Mouse (Mus musculus) erythroblast, adult 5-6 weeks (primary cell): ENCODE data around the gene Ccdc88a. TPM values are rescaled to one million over a fixed set of nuclear protein-coding genes. Genes with fewer than 3 reads are reported as not detected.
"Not testable (repeated sequence)": the region's sequence is repeated elsewhere in the genome, so short reads cannot be mapped to it uniquely, and the experiment has no call there.

Experiments used
- ATAC-seq: replicated peaks from 2 replicates; pipeline ENCODE4 v1.8.0; 2016; ENCODE audit warnings: moderate number of reproducible peaks, mild to moderate bottlenecking, moderate TSS enrichment, inconsistent platforms; ENCODE audit not compliant: poor library complexity, low FRiP score, severe bottlenecking
- total RNA-seq, 2 experiments: library from RNA; stranded (forward) in 1 of 2; stranded (reverse) in 1 of 2; fragments of 150-400 nt in 1 of 2; fragments of 200-764, 138-1000 nt in 1 of 2; gene quantifications; 2 replicates each; pipeline versions ENCODE4 v1.2.3 to v1.2.4; 2015 to 2017; ENCODE audit warnings: low replicate concordance in 2 of 2

Ccdc88a gene
- total RNA-seq, 2 experiments from 2014 or later = 14.6 to 15.4 TPM

GRCm38 (mm10) chr11:29428774-29429173 is 55.3 kb downstream of the Ccdc88a start:
- ATAC-seq = no peak

- no peak for ATAC-seq
Measured at GRCm38 (mm10) chr11:29431011-29431410, 57.6 kb downstream of the Ccdc88a start.

- no peak for ATAC-seq
Measured at GRCm38 (mm10) chr11:29448741-29449140, 75.3 kb downstream of the Ccdc88a start.

- no peak for ATAC-seq
Measured at GRCm38 (mm10) chr11:29474676-29475075, 101.2 kb downstream of the Ccdc88a start.

GRCm38 (mm10) chr11:29493135-29493534 is 119.7 kb downstream of the Ccdc88a start:
- no peak for ATAC-seq

GRCm38 (mm10) chr11:29496962-29497361 is 123.5 kb downstream of the Ccdc88a start:
- no peak for ATAC-seq

GRCm38 (mm10) chr11:29503948-29504893 is 130.8 kb downstream of the Ccdc88a start:
- 0 out of 2 replicates have a peak, but pooled peaks have one; percentile 60 for ATAC-seq

DNA sequence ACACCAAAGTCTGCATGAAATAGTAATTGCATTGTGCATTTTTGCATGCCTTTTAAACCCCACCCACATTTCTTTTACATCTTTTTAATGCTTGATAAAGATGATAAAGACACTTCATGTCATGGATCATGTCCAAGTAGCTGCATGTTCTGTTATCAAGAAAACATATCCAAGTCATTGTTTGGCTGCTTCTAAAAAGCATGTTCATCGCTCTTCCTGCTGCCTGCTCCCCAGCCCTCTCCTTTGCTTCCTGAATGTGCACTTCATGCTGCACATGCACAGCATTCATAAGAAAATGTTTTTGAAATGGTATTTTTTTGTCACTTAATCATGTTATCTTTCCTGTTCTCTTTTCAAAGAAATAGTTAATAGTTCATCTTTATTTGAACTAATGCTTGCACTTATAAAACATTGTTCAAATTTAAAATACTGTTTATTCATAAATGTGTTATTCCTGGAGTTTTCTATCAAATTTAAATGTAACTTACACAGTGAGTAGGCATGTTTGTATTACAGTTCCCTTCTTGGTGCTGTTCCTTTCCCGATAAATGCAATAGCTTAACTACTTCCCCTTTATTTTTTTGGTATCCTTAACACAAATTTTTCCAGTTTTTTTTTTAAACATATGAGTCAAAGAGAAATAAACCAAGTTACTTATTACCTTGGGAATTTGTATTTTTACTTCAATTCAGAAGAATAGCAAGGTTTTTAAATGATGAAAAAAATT is 131.6 kb downstream of the Ccdc88a start:
- ATAC-seq = no peak

DNA sequence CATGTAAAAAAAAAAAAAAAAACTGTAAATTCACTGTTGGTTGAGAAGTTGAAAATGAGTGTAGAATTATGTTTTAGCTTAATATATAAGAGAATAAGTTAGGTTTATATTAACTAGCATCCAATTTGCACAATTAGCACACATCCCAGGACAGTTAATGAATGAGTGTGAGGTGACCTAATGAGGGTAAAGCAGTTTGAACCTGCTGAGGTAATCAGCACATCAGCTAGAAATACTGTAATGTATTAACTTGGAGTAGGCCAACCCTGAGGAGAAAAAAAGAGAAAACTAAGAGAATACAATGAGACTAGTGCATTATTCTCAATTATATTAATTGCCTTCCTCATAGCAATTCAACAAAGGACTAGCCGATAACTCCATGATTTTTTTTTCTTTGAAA is 136.0 kb downstream of the Ccdc88a start:
- ATAC-seq = no peak

GRCm38 (mm10) chr11:29512818-29513535 is 139.5 kb downstream of the Ccdc88a start:
- no peak for ATAC-seq

DNA sequence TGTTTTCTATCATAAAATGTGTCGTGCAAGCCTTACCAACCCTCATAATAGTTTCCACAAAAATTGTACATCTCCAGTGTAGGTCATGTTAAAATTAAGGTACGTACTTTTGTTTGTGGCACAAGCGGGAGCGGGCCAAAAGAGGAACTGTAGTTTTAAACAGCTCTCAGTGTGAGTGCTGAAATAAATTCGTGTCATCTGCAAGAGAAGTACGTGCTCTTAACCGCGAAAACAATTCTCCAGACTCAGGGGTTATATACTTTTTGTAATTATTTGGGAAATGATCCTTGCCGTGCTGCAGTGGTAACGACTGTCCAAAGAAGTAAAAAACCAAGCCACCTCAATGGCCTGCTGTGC is 140.8 kb downstream of the Ccdc88a start:
- ATAC-seq = peak; percentile 33

DNA sequence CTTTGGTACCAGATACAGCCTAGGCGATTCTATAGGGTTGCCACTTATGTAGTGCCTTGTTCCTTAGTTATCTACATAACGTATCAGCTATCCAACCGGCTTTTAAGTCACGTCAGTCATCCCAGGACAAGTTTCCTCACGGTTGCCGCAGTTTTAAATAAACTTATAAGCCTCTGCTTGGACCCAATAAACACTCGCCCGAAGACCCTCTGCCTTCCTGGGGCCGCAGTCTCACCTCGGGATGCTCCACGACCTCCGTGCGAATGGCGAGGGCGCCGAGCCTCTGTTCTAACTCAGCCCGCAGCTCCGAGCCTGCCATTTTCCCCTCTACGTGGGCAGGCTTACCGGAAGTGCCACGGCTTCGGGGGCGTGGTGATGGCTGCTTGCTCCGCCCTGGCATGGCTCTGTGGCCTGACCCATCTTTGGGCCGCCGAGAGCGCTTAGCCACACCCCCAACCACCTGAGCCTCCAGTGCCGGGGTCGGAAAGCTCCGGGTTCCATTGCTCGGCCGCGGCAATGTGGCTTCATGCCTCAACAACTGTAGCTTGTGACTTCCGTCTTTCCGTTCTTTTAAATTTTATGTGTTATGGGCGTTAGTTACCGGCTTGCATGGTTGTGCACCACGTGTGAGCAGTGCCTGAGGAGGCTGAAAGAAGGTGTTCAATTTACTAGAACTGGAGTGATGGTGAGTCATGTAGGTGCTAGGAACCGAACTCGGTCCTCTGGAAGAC is 141.4 kb downstream of the Ccdc88a start, which contains the start of gene Prorsd1:
Gene Prorsd1 (minus strand): TSS at position 352 of the 731 bp plus-strand sequence.
- ATAC-seq = peak; percentile 100

DNA sequence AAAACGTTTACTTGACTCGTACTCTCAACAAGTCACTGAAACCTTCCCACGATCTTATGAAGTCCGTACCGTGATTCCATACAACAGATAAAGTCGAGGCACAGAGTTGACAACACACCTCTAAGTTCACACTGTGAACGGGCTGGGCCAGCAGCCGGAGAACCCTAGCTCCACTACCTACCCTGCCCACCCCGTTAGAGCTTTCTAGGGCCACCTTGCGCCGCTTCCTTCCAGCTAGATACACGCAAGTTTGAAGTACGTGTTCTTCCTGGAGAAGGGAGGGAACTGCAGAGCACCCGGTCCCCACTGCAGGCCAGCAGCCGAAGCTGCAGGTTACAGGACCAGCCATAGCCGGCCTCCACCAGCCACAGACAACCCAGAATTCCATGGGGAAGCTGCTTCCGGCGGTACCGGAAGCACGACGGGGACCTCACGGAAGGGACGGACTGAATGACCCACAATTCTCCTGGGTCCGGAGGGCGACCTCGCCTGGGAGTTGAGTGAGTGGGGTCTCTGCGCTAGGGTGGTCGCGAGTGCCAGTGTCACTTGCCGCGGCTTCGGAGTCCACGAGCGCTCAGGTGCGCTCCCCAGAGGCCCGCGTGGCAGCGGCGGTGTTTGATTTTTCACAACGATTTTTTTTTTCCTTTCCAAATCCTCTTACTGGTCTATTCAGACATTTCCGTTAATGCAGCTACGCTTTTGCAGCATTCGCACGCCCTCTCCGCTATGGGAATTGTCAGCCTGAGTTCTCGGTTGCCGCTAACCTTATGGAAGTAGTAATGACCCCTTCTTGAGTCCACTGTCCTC is 152.7 kb downstream of the Ccdc88a start, which contains the start of gene Mtif2:
Gene Mtif2 (plus strand): TSS at position 421 of the 807 bp plus-strand sequence.
- peak; percentile 96 for ATAC-seq

DNA sequence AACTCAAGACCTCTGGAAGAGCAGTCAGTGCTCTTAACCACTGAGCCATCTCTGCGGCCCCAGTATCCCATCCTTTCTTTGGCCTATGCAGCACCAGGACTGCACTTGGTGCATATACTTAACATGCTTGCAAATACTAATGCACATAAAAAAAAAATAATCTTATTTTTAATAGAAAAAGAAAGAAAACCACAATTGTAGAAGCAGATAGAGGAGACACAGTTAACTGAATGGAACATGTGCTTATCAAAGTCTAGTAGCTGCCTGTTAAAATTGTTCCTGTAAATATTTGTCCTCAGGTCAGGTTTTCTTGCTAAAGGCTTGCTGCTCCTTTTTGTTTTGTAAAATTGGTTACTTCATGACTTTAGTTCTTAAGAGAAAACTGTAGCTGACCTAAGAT is 164.7 kb downstream of the Ccdc88a start:
- no peak for ATAC-seq

DNA sequence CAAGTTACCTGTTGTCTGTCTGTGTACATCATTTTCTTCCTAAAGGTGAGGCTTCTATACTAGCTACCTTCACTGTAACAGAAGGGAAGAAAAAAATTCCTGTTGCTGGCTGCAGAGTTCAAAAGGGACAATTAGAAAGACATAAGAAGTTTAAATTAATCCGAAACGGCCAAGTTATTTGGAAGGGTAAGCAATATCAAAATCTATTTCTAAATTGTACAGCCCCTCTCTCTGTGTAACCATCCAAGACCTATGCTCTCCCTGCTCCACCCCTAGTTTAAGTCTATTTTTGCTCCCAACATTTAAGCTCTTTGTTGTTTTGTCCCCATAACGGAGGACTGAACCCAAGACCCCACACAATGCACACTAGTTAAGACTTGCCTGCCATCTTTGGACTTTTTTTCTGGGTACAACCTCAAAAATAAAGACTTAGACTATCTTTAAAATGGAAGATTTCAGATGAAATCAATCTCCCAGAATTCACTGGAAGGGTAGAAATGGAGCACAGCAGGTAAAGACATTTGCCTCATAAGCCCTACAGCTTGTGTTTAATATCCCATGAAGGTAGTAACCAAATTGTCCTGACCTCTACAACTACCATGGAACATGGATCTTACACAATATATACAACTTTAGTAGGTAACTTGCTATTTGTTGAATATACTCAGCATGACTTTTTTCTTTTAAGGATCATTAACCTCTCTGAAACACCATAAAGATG is 170.9 kb downstream of the Ccdc88a start:
- no peak for ATAC-seq

- not testable (repeated sequence) for ATAC-seq
Measured at GRCm38 (mm10) chr11:29545150-29545752, 171.8 kb downstream of the Ccdc88a start.

DNA sequence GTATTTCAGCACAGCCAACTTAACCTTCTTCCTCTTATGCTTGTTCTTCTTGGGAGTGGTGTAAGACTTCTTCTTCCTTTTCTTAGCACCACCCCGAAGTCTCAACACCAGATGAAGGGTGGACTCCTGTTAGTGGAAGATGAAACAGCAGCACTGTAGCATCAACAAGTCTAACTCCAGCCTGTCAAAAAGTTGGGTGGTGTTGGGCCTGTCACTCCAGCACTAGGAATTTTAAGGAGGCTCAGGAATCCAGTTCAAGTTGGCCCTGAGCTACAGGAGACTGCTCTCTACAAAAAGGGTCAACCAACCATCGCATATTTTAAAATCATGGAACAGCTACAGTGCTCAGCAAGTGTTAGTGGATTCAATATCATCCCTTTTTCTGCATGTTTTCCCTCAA is 172.8 kb downstream of the Ccdc88a start:
- ATAC-seq = not testable (repeated sequence)

DNA sequence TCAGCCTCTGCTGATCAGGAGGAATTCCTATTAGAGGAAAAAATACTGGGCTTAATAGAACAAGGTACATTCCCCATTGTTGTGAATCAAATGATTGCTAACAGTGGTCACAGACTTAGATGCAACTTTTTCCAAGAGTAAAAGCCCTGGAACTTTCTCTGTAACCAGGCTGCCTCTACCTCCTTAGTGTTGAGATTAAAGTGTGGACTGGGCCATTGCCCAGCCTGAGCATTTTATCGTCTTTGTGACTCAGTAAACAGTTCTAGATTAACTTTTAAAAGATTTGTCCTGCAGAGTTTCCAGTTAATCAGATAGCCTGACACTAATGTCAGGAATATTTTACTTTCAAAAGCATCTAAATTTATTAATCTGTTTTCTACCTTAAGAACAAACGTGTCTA is 173.3 kb downstream of the Ccdc88a start:
- ATAC-seq = no peak
